Mouse (Mus musculus): Measurements from ENCODE around the gene Rangrf. TPM values are rescaled to one million over a fixed set of nuclear protein-coding genes. Genes with fewer than 3 reads are reported as not detected.

The Rangrf gene
- 11.1 and 12.8 TPM in 2 replicates for polyA plus RNA-seq (2012)

DNA sequence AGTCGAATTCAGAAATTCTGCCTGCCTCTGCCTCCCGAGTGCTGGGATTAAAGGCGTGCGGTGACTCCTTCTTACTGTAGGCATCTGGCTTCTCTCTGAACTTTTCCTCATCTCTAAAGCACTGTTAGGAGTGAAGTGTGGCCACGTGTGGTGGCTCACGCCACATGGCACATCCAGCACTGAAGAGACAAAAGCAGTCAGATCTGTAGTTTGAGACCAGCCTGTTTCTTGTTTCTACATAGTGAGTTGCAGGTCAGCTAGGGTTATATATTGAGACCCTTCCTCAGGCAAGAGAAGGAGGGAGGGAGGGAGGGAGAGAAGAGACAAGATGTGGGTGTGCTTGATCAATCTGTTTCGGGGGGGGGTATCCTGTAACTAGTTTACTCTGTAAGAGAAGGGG, at the start of gene Rangrf:
Gene Rangrf (minus strand): TSS at position 101 of the 400 bp plus-strand sequence.
- TF ChIP-seq GATA1 (IDR thresholded peaks at IDR 0.05; ENCODE audit: low read length), result no peak

DNA sequence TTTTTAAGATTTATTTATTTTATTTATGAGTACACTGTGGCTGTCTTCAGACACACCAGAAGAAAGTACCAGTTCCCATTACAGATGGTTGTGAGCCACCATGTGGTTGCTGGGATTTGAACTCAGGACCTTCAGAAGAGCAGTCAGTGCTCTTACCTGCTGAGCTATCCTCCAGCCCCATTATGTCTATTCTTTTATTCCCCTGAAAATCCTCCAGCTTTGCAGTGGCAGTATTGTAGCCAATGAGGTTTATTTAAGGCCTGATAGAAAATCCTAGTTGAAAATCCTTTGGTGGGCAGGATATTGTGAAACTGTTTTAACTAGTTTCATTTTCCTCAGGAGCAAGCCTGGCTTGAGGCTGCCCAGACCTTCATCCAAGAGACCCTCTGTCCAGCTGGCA, 45.7 kb upstream of the Rangrf start:
- no peak for TF ChIP-seq GATA1 (IDR thresholded peaks at IDR 0.05; ENCODE audit: low read length)

DNA sequence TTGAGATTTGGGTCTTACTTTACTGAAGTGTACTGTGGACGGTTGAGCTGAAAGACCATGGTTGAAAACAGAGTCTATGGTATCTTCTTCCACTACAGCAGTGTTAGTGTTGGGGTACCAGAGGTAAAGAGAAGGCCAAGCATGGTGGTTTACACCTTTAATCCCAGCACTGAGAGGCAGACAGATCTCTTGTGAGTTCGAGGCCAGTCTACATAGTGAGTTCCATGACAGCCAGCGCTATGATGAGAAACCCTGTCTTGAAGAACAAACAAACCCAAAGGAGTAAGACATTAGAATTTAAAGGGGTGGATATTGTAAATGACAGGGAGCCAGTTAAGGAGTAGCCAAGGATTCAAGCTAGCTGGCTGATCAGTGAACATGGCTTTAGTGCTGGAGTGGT, 41.8 kb upstream of the Rangrf start:
- no peak for TF ChIP-seq GATA1 (IDR thresholded peaks at IDR 0.05; ENCODE audit: low read length)

- TF ChIP-seq GATA1 (IDR thresholded peaks at IDR 0.05; ENCODE audit: low read length), result no peak
These were observed 40.9 kb upstream of the Rangrf start, which contains the start of gene Ctc1 for GRCm38 (mm10) chr11:69015644-69016441. Gene Ctc1 (plus strand): TSS chr11:69015911.

GRCm38 (mm10) chr11:69012071-69012601, 37.2 kb upstream of the Rangrf start:
- peak; percentile 87 for TF ChIP-seq GATA1 (IDR thresholded peaks at IDR 0.05; ENCODE audit: low read length)

GRCm38 (mm10) chr11:69010400-69011323, 35.7 kb upstream of the Rangrf start:
- TF ChIP-seq GATA1 (IDR thresholded peaks at IDR 0.05; ENCODE audit: low read length), result no peak

GRCm38 (mm10) chr11:69009508-69009907, 34.5 kb upstream of the Rangrf start:
- TF ChIP-seq GATA1 (IDR thresholded peaks at IDR 0.05; ENCODE audit: low read length), result no peak

- TF ChIP-seq GATA1 (IDR thresholded peaks at IDR 0.05; ENCODE audit: low read length), result no peak
These were observed 33.5 kb upstream of the Rangrf start, which contains the start of gene Pfas for GRCm38 (mm10) chr11:69008182-69009121. Gene Pfas (minus strand): TSS chr11:69008460.

- no peak for TF ChIP-seq GATA1 (IDR thresholded peaks at IDR 0.05; ENCODE audit: low read length)
These were observed 30.2 kb upstream of the Rangrf start for GRCm38 (mm10) chr11:69005193-69005592.

- TF ChIP-seq GATA1 (IDR thresholded peaks at IDR 0.05; ENCODE audit: low read length), result no peak
These were observed 28.6 kb upstream of the Rangrf start for GRCm38 (mm10) chr11:69003592-69003991.

GRCm38 (mm10) chr11:68997080-68997479, 22.1 kb upstream of the Rangrf start:
- no peak for TF ChIP-seq GATA1 (IDR thresholded peaks at IDR 0.05; ENCODE audit: low read length)

DNA sequence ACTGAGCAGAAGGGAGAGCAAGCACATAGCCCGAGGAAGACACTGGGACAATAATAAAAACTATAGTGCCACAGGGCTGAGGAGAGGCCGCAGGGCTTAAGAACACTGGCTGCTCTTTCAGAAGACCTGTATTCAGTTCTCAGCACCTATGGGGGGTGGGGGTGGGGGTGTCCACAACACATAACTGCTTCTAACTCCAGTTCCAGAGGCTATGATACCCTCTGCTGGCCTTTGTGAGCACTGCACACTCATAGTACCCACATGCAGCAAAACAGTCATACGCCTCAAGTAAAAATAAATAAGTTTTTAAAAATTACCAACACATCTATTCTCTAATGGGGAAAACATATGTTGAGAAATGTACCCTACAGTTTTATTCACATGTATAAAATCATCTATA, 19.4 kb upstream of the Rangrf start:
- no peak for TF ChIP-seq GATA1 (IDR thresholded peaks at IDR 0.05; ENCODE audit: low read length)

DNA sequence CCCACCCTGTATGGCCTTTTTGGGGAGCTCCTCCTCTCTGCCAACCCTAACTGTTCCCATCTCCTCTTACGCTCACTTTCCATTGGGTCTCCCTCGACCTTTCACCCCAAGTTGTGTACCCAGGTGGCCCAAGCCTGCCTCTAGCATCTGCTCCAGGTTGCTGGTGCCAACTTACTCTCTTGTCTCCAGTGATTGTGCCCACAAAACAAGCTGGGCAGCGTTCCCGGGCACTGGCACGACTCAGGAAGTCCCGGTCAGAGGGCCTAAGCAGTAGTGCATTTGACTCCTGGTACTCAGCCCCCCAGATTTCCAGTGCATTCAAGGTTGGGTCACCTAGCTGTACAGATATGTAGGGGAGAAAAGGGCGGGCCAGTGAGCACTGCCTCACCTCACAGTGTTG, 18.1 kb upstream of the Rangrf start:
- TF ChIP-seq GATA1 (IDR thresholded peaks at IDR 0.05; ENCODE audit: low read length), result no peak

GRCm38 (mm10) chr11:68988341-68988740, 13.4 kb upstream of the Rangrf start:
- TF ChIP-seq GATA1 (IDR thresholded peaks at IDR 0.05; ENCODE audit: low read length), result no peak

- no peak for TF ChIP-seq GATA1 (IDR thresholded peaks at IDR 0.05; ENCODE audit: low read length)
These were observed 12.4 kb upstream of the Rangrf start for GRCm38 (mm10) chr11:68987365-68987882.
